Mouse (Mus musculus): ENCODE data around the gene Grik4. TPM values are rescaled to one million over a fixed set of nuclear protein-coding genes. Genes with fewer than 3 reads are reported as not detected.
A peak's percentile ranks its signal among the peaks of the same experiment; 100 is the strongest.
"Not testable (repeated sequence)": the region's sequence is repeated elsewhere in the genome, so short reads cannot be mapped to it uniquely, and the experiment has no call there.

The Grik4 gene
- polyA plus RNA-seq, 1 experiment from 2014 or later, result 0.78 TPM

- Histone ChIP-seq H3K27me3 (replicated peaks; ENCODE audit: control insufficient read depth, insufficient read depth, low read length) (no peaks in the 10 kb centered on the region), H3K4me1 (ENCODE audit: control insufficient read depth, insufficient read depth, low read length) (no peaks in the 10 kb centered on the region), H3K9ac (ENCODE audit: low read depth, low read length) (no peak overlapping the region), H3K9me3 (ENCODE audit: control insufficient read depth, low read length) (no peaks in the 10 kb centered on the region), H3K4me2 (ENCODE audit: low read depth, low read length) (no peak overlapping the region), H3K4me3 (ENCODE audit: low read depth, low read length) (no peak overlapping the region), H3K27ac (replicated peaks; ENCODE audit: low read depth, low read length) (no peak overlapping the region), H3K36me3 (ENCODE audit: control insufficient read depth, insufficient read depth, low read length) (no peaks in the 10 kb centered on the region)
- DNase-seq (ENCODE audit: low spot score) (no peak), ATAC-seq (ENCODE audit: low read depth) (no peak)
- WGBS, result 71% methylated on average over 10 of the region's 10 CpGs
Observed at GRCm38 (mm10) chr9:42785173-42785830, 159.0 kb downstream of the Grik4 start.

GRCm38 (mm10) chr9:42783248-42783903 lies 160.9 kb downstream of the Grik4 start:
- no peak for ATAC-seq (ENCODE audit: low read depth)
- WGBS, result 38% methylated on average over 8 of the region's 8 CpGs
- no peaks in the 10 kb centered on the region for H3K27me3 ChIP-seq (replicated peaks; ENCODE audit: control insufficient read depth, insufficient read depth, low read length)
- H3K9ac ChIP-seq (ENCODE audit: low read depth, low read length), result no peak overlapping the region
- H3K4me3 ChIP-seq (ENCODE audit: low read depth, low read length), result no peak overlapping the region
- no peak for DNase-seq (ENCODE audit: low spot score)
- H3K4me2 ChIP-seq (ENCODE audit: low read depth, low read length), result no peak overlapping the region
- H3K36me3 ChIP-seq (ENCODE audit: control insufficient read depth, insufficient read depth, low read length), result no peaks in the 10 kb centered on the region
- no peak overlapping the region for H3K27ac ChIP-seq (replicated peaks; ENCODE audit: low read depth, low read length)
- H3K4me1 ChIP-seq (ENCODE audit: control insufficient read depth, insufficient read depth, low read length), result no peaks in the 10 kb centered on the region
- no peaks in the 10 kb centered on the region for H3K9me3 ChIP-seq (ENCODE audit: control insufficient read depth, low read length)

GRCm38 (mm10) chr9:42778471-42779263 lies 165.6 kb downstream of the Grik4 start:
- H3K27ac ChIP-seq (replicated peaks; ENCODE audit: low read depth, low read length); ATAC-seq (ENCODE audit: low read depth); H3K4me2 ChIP-seq (ENCODE audit: low read depth, low read length); H3K27me3 ChIP-seq (replicated peaks; ENCODE audit: control insufficient read depth, insufficient read depth, low read length); H3K4me1 ChIP-seq (ENCODE audit: control insufficient read depth, insufficient read depth, low read length); H3K36me3 ChIP-seq (ENCODE audit: control insufficient read depth, insufficient read depth, low read length); H3K9me3 ChIP-seq (ENCODE audit: control insufficient read depth, low read length); H3K9ac ChIP-seq (ENCODE audit: low read depth, low read length); DNase-seq (ENCODE audit: low spot score); H3K4me3 ChIP-seq (ENCODE audit: low read depth, low read length): not testable (repeated sequence)
- WGBS, result 68% methylated on average over 21 of the region's 21 CpGs

DNA sequence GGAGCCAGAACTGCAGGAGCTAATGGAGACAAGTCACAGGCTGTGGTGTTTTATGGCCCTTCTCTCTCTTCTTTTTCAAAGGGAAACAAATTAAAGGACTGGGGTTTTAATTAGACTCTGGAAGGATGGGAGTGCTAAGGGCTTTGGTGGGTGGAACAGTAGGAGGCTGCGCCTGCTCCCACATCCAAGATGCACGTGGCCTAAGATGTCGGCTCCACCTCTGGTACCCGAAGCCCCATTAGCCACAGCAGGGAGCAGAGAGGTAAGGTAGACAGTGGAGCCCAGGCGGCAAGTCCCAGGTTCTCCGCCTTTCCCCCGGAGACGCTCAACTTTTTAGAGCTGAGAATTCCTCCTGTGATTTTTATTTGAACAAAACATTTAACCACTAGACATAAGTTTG lies 166.4 kb downstream of the Grik4 start:
- H3K4me2 ChIP-seq (ENCODE audit: low read depth, low read length), result no peak overlapping the region
- WGBS, result 74% methylated on average over 8 of the region's 8 CpGs
- no peaks in the 10 kb centered on the region for H3K9me3 ChIP-seq (ENCODE audit: control insufficient read depth, low read length)
- no peak overlapping the region for H3K4me3 ChIP-seq (ENCODE audit: low read depth, low read length)
- no peak for ATAC-seq (ENCODE audit: low read depth)
- no peaks in the 10 kb centered on the region for H3K36me3 ChIP-seq (ENCODE audit: control insufficient read depth, insufficient read depth, low read length)
- no peak overlapping the region for H3K27ac ChIP-seq (replicated peaks; ENCODE audit: low read depth, low read length)
- DNase-seq (ENCODE audit: low spot score), result no peak
- H3K27me3 ChIP-seq (replicated peaks; ENCODE audit: control insufficient read depth, insufficient read depth, low read length), result no peaks in the 10 kb centered on the region
- H3K9ac ChIP-seq (ENCODE audit: low read depth, low read length), result no peak overlapping the region
- H3K4me1 ChIP-seq (ENCODE audit: control insufficient read depth, insufficient read depth, low read length), result no peaks in the 10 kb centered on the region

GRCm38 (mm10) chr9:42776804-42777203 lies 167.5 kb downstream of the Grik4 start:
- ATAC-seq (ENCODE audit: low read depth) (no peak), DNase-seq (ENCODE audit: low spot score) (no peak)
- Histone ChIP-seq H3K4me3 (ENCODE audit: low read depth, low read length) (no peak overlapping the region), H3K4me2 (ENCODE audit: low read depth, low read length) (no peak overlapping the region), H3K27me3 (replicated peaks; ENCODE audit: control insufficient read depth, insufficient read depth, low read length) (no peaks in the 10 kb centered on the region), H3K36me3 (ENCODE audit: control insufficient read depth, insufficient read depth, low read length) (no peaks in the 10 kb centered on the region), H3K27ac (replicated peaks; ENCODE audit: low read depth, low read length) (no peak overlapping the region), H3K9ac (ENCODE audit: low read depth, low read length) (no peak overlapping the region), H3K9me3 (ENCODE audit: control insufficient read depth, low read length) (no peaks in the 10 kb centered on the region), H3K4me1 (ENCODE audit: control insufficient read depth, insufficient read depth, low read length) (no peaks in the 10 kb centered on the region)
- WGBS, result 64% methylated on average over 9 of the region's 9 CpGs

- ATAC-seq (ENCODE audit: low read depth) (peak; percentile 50; the same call in 1 of the 2 replicates), DNase-seq (ENCODE audit: low spot score) (peak; percentile 76)
- Histone ChIP-seq H3K4me3 (ENCODE audit: low read depth, low read length) (no peak overlapping the region), H3K36me3 (ENCODE audit: control insufficient read depth, insufficient read depth, low read length) (no peaks in the 10 kb centered on the region), H3K9ac (ENCODE audit: low read depth, low read length) (peak overlapping the region; percentile 6; the same call in 1 of the 2 replicates), H3K27me3 (replicated peaks; ENCODE audit: control insufficient read depth, insufficient read depth, low read length) (no peaks in the 10 kb centered on the region; the same call in 1 of the 2 replicates), H3K27ac (replicated peaks; ENCODE audit: low read depth, low read length) (no peak overlapping the region; the same call in 1 of the 2 replicates), H3K4me1 (ENCODE audit: control insufficient read depth, insufficient read depth, low read length) (peaks cover 16% of the 10 kb centered on the region), H3K4me2 (ENCODE audit: low read depth, low read length) (peak overlapping the region; percentile 18; the same call in 1 of the 2 replicates), H3K9me3 (ENCODE audit: control insufficient read depth, low read length) (no peaks in the 10 kb centered on the region)
- WGBS, result 21% methylated on average over 11 of the region's 11 CpGs
Observed at GRCm38 (mm10) chr9:42764823-42765560, 179.3 kb downstream of the Grik4 start.

DNA sequence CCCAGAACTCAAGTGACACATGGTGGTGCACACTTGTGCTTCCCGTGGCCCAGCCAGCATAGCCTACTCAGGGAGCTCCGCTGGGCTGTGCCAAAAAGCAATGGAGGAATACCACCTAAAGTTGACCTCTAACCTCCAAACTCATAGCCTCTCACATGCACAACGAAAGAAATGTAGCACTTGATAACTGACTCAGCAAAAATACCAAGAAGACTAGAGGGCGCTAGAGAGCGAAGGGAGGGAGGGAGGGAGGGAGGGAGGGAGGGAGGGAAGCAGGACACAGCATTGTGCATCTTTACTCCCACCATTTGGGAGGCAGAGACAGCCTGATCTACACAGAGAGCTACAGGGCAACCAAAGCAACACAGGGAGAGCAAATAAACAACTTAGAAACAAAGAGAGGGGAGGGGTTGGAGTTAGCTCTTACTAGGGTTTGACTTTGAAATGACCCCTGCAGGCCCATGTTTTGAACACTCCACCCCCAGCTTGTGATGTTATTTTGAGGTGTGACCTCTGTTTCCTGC lies 185.5 kb downstream of the Grik4 start:
- WGBS, result 60% methylated on average over 5 of the region's 5 CpGs
- ATAC-seq (ENCODE audit: low read depth), result no peak
- no peak overlapping the region for H3K9ac ChIP-seq (ENCODE audit: low read depth, low read length)
- H3K27ac ChIP-seq (replicated peaks; ENCODE audit: low read depth, low read length), result no peak overlapping the region
- peaks cover 6% of the 10 kb centered on the region; the same call in 1 of the 2 replicates for H3K4me1 ChIP-seq (ENCODE audit: control insufficient read depth, insufficient read depth, low read length)
- no peak overlapping the region for H3K4me2 ChIP-seq (ENCODE audit: low read depth, low read length)
- no peak for DNase-seq (ENCODE audit: low spot score)
- no peaks in the 10 kb centered on the region; the same call in 1 of the 2 replicates for H3K27me3 ChIP-seq (replicated peaks; ENCODE audit: control insufficient read depth, insufficient read depth, low read length)
- no peaks in the 10 kb centered on the region for H3K9me3 ChIP-seq (ENCODE audit: control insufficient read depth, low read length)
- no peak overlapping the region for H3K4me3 ChIP-seq (ENCODE audit: low read depth, low read length)
- no peaks in the 10 kb centered on the region for H3K36me3 ChIP-seq (ENCODE audit: control insufficient read depth, insufficient read depth, low read length)
